Mouse (Mus musculus) megakaryocyte, adult 5-6 weeks (primary cell): ENCODE results near the gene 4933424G06Rik. TPM values are rescaled to one million over a fixed set of nuclear protein-coding genes. Genes with fewer than 3 reads are reported as not detected.

Source experiments
- ATAC-seq: 2 replicates; pipeline ENCODE4 v1.8.0; 2016; ENCODE audit warnings: mild to moderate bottlenecking, inconsistent platforms; ENCODE audit not compliant: poor library complexity, severe bottlenecking
- total RNA-seq, 2 experiments: library from RNA; stranded (forward) in 1 of 2; stranded (reverse) in 1 of 2; fragments of 153-499, 151-499 nt in 1 of 2; fragments of 221-1000, 200-1000 nt in 1 of 2; gene quantifications; 2 replicates each; pipeline versions ENCODE4 v1.2.3 to v1.2.4; 2015 to 2017

The 4933424G06Rik gene
- total RNA-seq, 2 experiments from 2014 or later = 0.33 TPM; not detected in 1

DNA sequence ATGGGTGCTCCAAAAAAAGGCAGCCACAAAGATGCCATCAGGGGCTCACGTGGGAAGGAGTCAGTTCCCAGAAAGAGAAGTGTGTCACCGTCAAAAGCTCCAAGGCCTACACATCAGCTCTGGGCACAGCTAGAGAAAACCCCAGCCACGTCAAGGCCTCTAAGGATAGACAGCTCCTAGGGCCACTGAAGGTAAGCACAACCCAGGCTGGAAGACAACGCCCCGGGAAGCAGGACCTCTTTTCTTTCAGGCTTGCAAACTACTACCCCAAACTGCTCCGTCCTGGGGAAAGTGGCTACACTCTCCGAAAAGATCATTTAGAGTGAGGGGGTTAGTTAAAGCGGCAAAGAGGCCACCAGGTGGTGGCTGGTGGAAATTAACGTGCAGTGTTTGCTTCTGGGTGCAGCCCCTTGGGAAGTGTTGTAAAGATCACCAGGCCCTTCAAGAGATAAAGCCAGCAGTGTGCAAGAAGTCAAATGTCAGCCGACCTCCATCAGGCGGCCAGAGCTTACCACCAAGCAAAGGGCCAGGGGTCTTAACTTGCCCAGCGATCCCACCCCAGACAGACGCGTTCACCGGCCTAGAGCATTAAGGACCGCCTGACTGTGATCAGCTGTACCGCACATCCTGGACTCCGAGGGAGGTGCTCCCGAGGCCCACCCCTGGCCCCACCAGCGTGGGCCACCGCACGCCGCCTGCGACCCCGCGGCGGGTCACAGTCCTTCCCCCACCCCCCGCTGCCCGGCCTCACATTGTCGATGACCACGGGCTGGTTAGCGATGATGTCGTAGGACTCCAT lies 695 bp upstream of the 4933424G06Rik start:
- peak; percentile 33 for ATAC-seq

DNA sequence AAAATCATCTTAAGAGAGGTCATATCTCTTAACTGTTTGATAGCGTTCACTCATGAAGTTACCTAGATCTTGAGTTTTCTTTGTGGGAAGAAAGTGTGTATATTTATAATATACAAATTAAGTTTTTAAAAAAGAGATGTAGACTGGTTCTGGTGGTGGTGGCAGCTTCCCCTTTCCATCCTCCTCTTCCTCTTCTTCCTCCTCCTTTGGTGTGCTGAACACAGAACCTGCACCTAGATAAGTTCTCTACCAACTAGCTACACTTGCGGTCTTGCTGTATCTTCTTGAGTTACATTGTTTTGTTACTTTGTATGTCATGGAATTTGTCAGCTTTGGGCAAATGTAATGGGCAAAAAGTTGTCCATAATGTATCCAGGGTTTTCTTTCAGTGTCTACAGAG lies 1.2 kb downstream of the 4933424G06Rik start:
- ATAC-seq = no peak

DNA sequence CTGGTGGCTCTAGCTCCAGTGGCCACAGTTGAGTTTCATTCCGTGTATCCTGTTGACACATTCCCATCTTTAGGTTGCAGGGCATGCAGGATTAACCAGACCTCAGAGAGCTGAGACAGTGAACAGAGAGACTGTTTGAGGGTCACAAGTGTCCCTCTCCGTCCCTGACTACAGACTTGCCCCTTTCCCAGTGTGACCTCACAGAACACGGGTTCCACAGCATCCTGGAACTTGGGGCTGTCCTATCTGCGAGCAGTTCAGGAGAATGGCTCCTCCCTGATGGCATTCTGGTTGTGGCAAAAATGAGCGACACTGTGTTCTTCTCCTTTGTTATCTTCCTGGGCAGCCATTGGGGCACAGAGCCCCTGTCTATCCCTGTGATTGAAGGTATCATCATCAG lies 4.4 kb downstream of the 4933424G06Rik start, which contains the start of gene Actr1b:
Actr1b (minus strand) TSS at position 112 of the 400 bp plus-strand sequence.
- ATAC-seq = no peak

GRCm38 (mm10) chr1:36718786-36719185 lies 8.8 kb downstream of the 4933424G06Rik start:
- ATAC-seq = peak; percentile 74

DNA sequence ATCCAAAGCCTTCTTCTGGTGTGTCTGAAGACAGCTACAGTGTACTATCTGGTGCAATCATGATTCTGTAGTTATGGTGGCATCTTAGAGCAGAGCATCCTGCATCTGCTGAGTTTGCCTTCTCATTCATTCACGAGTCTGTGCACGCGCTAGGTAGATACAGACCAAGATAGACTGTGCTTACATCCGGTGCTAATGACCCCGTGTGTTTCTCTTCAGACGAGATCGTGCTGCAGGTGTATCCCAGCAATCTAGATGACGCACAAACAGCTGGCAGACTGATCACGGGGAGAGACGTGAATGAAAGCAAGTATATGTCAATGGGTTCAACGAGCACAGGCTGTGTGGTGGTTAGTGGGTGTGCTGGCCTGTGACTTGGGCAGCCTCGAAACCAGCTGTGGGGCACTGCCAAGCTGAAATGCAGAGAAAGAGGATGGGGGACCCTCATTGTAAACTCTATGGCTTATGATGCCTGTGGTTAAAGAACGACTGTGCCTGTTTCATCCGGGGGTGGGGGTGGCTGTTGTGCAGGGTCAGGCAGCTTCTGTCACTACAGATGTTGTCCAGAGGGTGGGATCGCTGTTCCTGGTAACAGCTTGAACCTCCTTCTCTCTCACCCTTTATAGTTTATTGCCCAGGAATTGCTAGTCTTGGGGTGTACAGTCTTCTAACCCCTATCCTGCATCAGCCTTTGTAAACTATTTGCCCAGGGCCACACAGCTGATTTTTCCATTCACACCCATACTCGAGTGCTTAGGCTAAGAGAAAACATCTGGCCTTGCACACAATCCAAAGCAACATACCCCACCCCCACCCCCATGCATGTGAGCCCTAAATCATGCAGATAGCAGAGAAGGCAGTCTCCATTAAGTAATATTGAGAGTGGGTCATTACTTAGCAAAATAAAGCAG lies 13.5 kb downstream of the 4933424G06Rik start:
- 0 out of 2 replicates have a peak, but pooled peaks have one; percentile 18 for ATAC-seq

DNA sequence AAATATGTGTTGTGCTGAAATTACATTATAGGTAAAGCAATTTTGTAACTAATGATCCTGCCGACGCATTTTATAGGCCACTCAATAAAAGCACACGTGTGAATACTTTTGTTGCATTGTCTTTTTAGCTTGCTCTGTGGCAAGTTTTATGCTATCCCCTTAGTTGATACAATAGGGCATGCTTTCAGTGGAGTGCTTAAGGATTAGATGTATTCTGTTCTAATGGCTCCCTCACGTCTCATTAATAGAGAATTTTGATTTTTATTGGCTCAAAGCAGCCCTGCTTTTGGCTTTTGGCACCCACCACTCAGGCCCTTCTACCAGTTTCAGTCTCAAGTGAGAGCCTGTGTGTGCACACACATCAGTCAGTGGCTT lies 14.1 kb downstream of the 4933424G06Rik start:
- no peak for ATAC-seq

DNA sequence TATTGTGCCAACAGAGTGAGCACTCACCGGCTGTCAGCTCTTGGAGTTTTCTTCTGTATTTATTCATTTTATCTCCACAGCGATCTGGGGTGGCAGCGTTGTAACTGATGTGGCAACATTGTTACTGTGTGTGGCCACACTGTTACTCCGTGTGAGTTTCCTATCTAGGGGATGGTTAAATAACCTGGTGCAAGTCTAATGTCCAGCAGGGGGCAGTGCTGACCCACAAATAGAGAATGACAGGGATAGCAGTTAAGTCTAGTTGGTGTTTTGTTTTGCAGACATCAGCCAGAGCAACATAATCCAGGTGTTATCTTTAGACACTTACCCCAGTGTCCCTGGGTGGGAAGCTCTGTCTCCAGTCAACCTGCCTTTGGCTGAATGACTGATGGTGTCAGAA lies 27.4 kb downstream of the 4933424G06Rik start:
- peak; percentile 91 for ATAC-seq

DNA sequence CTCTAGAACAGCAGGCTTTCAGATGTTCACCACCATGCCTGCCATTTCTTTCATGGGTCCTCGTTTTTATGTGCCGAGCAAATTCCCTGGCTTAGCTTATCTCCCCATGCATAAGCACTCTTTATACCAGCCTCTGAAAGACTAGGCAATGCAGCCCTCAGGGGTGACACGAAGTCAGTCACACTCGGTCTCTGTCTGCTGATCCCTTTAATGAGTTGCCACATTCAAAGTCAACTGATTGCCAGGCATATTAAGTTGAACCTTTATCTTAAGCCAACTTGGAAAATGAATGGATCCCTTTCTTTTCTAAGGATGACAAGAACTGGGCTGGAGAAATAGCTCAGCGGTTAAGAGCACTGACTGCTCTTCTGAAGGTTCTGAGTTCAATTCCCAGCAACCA lies 29.3 kb downstream of the 4933424G06Rik start:
- ATAC-seq = no peak

GRCm38 (mm10) chr1:36743046-36743445 lies 33.1 kb downstream of the 4933424G06Rik start:
- ATAC-seq = no peak

GRCm38 (mm10) chr1:36744268-36744944 lies 34.5 kb downstream of the 4933424G06Rik start:
- ATAC-seq = peak; percentile 80

GRCm38 (mm10) chr1:36745661-36746060 lies 35.7 kb downstream of the 4933424G06Rik start:
- ATAC-seq = no peak

DNA sequence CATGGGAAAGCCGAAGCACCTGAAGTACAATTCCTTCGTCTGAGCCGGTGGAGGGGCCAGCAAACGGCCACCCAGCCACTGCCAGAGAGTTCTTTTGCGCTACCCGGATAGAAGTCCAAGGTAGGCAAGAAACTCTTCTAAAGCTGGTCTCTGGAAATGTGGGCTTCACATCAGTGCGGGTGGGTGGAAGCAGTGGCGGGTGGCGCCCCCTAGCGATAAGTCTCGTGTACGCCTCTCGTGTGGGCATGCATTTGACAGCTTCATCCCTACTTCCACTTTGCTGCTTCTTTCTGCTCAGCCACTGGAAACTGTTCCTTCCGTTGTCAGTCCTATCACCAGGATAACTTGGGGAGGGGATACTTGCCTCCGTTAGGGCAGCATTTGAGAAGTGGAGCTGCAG lies 36.5 kb downstream of the 4933424G06Rik start:
- no peak for ATAC-seq

- ATAC-seq = no peak
Measured at GRCm38 (mm10) chr1:36753932-36754675, 44.2 kb downstream of the 4933424G06Rik start.

DNA sequence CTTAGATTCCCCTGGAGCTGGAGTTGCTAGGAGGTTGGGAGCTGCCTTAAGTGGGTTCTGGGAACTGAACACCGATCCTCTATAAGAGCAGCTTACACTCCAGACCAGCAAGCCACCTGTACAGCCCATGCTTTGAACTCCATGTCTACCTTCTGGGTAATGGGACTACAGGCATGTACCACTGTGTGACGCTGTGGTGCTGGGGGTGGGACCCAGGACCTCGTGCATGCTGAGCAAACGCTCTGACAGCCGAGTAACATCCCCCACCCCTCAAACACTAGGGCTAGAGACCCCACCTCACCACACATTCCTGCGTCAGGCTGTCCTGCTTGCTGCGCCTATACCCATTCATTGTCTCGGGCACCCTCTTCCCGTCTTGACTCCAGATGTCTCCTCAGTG lies 48.6 kb downstream of the 4933424G06Rik start:
- no peak for ATAC-seq

DNA sequence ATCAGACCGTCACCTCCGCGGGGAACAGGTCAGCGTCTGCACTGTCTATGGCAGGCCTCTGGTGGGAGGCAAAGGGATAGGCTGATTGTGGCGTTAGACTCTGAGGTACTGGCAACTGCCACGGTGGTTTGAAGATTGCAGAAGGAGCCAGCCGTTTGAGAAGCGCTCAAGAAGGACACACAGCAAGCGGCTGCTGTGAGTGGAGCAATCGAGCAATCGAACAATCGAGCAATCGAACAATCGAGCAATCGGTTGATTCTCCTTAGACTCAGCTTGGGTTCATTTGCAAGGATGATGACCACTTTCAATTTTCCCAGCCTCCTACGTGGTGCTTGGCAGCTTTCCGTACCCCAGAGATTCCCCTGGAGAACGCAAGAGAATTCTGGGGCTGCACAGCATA lies 49.1 kb downstream of the 4933424G06Rik start:
- no peak for ATAC-seq

DNA sequence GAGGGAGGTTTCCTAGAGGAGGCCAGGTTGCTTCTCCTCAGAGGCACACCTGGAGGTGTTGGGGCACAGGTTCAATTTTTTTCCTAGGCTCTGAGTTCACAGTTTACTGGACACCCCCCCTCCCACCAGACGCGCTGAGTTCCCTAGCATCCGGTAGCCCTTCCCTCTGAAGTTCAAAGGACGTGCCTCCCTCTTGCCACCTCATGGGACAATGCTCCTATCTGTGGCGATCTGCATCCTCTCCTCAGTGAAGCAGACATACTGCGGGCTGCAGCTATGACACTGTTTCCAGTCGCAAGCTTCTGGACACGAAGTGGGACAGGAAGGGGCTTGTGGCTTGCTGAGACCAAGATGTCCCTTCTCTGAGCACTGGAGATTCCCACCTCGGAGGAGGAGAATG lies 50.5 kb downstream of the 4933424G06Rik start:
- no peak for ATAC-seq

DNA sequence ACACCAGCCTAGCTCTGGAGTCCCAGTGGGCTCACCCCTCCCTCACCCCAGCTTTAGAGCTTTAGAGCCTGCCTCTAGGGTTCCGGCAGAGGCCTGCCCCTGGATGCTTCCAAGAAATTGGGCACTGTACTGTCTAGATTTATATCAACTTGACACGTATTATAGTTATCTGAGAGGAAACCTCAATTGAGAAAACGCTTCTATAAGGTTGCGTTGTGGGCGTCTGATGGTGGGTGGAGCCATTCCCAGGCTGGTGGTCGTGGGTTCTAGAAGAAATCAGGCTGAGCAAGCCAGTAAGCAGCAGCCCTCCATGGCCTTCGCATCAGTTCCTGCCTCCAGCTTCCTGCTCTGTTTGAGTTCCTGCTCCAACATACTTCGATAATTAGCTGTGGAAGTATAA lies 51.1 kb downstream of the 4933424G06Rik start:
- no peak for ATAC-seq

DNA sequence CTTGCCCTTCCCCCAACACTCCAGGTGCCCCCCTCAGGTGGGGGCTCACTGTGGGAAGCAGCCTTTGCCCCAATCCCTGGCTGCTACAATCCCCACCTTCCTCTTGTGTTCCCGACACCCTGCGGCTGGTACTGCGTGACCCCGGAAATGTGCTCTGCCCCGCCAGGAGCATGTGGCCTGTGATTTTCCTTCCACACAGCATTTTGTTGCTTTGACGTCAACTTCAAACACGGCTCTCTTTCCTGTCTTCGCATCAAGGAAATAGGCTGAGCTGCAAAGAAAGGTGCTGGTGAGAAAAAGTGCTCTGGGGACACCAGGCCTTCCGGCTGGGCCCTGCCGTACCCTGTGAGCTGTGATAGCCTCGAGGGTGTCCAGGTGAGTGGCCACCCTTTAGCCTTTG lies 51.6 kb downstream of the 4933424G06Rik start, which contains the start of gene Zap70:
Zap70 (plus strand) TSS at position 231 of the 400 bp plus-strand sequence.
- ATAC-seq = peak; percentile 52

DNA sequence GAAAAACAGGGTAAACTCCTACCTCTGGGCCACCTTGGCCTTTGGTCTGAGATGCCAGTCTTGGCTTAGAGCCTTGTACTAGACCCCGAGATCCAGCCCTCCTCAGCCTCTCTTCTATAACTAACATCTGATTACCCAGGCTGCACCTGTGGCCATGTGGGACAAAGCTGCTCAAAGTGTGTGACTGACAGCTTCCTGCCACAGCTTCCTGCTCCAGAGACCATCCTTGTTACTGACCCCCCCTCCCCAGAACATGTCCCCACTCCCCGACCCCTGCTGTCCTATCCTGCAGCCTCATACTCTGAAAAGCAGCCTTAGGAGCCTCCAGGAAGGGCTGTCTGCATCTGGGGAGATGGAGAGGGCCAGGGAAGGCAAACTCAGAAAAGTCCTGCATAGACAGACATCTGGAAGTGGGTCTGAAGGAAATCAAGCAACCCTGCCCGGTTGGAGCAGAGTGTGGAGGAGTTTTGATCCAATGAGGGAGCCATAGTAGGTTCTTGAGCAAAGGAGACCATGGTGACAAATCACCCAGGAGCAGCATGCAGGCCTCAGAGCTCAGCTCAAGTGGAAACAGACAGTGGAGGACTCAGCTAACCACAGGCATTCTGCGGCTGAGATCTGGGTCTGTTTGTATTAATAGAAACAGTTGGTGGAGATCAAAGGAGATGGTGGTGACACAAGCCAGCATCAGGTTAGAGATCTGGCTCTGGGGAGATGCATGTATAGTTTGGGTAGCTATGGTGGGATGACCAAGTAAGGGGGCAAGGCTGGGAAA lies 56.7 kb downstream of the 4933424G06Rik start:
- ATAC-seq = peak; percentile 54

GRCm38 (mm10) chr1:36767321-36767720 lies 57.4 kb downstream of the 4933424G06Rik start:
- ATAC-seq = no peak
